Mouse (Mus musculus) heart, postnatal 0 days (tissue): ENCODE measurements around the gene Gm5617.

Source experiments
- CTCF ChIP-seq: IDR thresholded peaks from 2 replicates; pipeline ENCODE4 v1.5.1; 2016; ENCODE audit warnings: antibody characterized with exemption, control low read depth, low read depth
- EP300 ChIP-seq: IDR thresholded peaks from 2 replicates; pipeline ENCODE4 v1.6.1; 2016; ENCODE audit warnings: antibody characterized with exemption, low read depth

DNA sequence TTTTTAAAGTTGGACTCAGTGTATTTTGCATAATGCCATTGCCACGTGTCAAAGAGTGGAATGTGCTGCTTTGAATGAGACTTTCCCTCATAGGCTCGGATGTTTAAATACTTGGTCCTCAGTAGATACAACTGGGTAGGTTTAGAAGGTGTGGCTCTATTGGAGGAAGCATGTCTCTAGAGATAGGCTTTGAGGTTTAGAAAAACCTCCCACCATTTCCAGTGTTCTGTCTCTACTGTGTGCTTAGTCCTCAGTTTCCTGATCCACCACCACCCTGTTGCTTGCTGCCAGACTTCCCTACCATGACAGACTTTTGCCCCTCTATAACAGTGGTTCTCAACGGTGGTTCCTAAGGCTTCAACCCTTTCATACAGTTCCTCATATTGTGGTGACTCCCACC, 37.0 kb downstream of the Gm5617 start:
- no peak for TF ChIP-seq CTCF
- no peak for TF ChIP-seq EP300
